Mouse (Mus musculus) megakaryocyte-erythroid progenitor cell, adult 5-6 weeks (primary cell): Measurements from ENCODE around the gene Sept7. TPM values are rescaled to one million over a fixed set of nuclear protein-coding genes. Genes with fewer than 3 reads are reported as not detected.
"Not testable (repeated sequence)": the region's sequence is repeated elsewhere in the genome, so short reads cannot be mapped to it uniquely, and the experiment has no call there.

ENCODE experiments used
- ATAC-seq: replicated peaks from 2 replicates; pipeline ENCODE4 v1.8.0; 2016; ENCODE audit warnings: mild to moderate bottlenecking, inconsistent platforms; ENCODE audit not compliant: severe bottlenecking, poor library complexity, low FRiP score, low TSS enrichment
- total RNA-seq, 2 experiments: library from RNA; stranded (forward) in 1 of 2; stranded (reverse) in 1 of 2; fragments of 200-1000, 215-1000 nt in 1 of 2; fragments of >200 nt in 1 of 2; fragmentation: Nextera tagmentation in 1 of 2; gene quantifications; 2 replicates each; pipeline ENCODE4 v1.2.3; 2014 to 2017

Gene Sept7
- total RNA-seq, 2 experiments from 2014 or later: 131 to 283 TPM

GRCm38 (mm10) chr9:25251611-25252282 lies 492 bp upstream of the Sept7 start:
- peak; percentile 69 for ATAC-seq

- peak; percentile 28 for ATAC-seq
These were observed 679 bp downstream of the Sept7 start for GRCm38 (mm10) chr9:25252759-25253477.

DNA sequence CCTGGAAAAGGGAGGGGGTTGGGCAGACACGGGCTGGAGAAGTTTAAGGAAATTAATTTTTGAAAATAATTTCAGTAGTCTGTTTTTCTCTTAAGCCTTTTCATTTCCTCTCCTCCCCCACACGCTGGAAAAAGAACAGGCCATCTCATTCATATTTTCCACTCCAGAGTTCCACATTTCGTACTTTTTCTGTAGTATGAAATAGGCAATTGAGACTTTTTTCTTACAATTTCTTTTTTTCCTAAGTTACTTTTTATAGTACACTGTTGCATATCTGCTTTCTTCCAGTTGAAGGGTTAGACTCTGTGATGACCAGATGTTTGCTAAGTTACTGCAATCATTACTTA lies 1.2 kb downstream of the Sept7 start:
- ATAC-seq: no peak

DNA sequence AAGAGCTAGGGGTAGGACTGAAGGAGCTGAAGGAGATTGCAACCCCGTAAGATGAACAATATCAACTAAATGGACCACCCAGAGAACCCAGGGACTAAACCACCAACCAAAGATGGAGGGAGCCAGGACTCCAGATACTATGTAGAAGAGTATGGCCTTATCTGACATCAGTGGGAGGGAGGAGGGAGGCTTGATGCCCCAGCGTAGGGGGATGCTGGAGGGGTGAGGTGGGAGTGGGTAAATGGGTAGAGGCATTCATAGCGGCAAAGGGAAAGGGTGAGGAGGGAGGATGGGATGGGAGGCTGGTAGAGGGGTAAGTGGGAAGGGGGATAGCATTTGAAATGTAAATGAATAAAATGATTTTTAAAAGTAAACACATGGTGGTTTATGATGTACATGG lies 8.2 kb downstream of the Sept7 start:
- no peak for ATAC-seq

DNA sequence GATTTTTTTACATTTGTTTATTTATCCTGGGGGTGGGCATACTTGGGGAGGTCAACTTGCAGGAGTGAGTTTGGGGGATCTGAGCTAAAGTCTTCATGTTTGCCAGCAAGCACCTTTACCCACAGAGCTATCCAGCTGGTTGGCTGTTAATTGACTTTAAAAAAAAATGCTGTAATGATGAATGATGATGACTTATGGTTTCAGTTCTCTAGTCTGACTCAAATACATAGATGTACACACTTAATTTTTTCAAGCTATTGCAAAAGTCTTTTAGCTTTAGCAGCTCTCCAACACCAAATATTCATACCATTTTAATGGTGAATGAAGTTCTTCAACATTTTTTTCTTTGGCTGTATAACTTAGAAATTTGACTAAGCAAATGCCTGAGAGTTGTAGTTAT lies 8.7 kb downstream of the Sept7 start:
- no peak for ATAC-seq

GRCm38 (mm10) chr9:25262087-25262486 lies 9.8 kb downstream of the Sept7 start:
- ATAC-seq: no peak

DNA sequence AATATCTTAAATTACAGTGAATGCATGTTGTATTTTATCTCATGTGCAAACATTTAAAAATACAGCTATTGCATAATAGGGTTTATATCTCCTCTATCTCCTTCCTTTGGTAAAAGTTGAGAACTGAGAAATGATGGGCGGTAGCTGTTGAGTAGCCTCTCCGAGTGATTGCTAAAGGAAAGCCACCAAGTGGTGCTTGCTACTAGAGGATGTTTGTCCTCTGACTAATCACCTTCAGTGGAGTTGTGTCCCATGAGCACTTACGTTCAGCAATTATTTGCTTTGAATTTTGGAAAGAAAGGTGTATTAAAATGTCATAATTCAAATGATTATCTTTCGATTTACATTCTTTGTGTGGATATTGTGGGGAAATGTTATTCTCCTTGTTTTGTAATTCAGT lies 13.6 kb downstream of the Sept7 start:
- ATAC-seq: no peak

DNA sequence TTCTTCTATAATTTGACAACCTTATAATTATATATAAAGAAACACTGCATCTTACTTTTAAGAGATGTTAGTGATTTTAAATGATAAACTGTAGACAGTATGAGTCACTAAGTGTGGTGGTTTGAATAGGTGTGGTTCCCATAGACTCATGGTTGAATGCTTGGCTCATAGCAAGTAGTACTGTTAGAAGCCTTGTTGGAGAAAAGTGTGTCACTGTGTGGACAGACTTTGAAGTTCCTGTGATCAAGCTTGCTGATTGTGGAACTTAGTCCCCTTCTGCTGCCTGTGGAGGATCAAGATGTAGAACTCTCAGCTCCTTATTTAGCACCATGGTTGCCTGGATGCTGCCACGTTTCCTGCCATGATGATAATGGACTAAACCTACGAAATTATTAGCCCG lies 14.9 kb downstream of the Sept7 start:
- peak; percentile 65 for ATAC-seq

DNA sequence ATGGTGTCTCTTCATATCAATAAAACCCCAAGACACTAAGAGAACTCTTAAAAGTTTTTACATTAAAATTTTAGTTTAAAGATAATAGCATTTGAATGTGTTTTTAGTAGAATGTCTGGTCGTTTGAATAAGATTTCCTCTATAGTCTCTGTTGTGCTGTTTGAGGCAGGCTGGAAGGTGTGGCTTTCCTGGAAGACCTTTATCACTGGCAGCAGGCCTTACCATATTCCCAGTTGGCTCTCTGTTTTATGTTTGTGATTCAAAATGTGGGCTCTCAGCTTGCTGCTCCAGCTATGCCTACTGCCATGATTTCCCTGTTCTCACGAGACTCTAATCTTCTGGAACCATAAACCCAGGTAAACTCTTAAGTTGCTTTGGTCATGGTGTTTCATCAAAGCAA lies 15.3 kb downstream of the Sept7 start:
- ATAC-seq: peak; percentile 52; the same call in 1 of the 2 replicates

DNA sequence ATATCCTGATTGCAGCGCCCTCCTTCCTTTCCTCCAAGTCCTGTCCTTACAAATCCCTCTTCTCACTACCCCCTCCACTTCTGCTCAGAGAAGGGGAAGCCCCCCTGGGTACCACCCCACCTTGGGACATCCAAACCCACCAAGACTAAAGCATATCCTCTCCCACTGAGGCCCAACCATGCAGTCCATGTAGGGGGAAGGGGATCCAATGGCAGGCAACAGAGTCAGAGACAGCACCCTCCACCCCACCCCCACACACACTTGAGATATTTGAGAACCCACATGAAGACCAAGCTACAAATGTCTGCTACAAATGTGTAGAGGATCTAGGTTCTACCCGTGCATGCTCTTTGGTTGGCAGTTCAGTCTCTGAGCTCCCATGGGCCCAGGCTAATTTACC lies 19.7 kb downstream of the Sept7 start:
- no peak for ATAC-seq

GRCm38 (mm10) chr9:25289796-25290195 lies 37.6 kb downstream of the Sept7 start:
- ATAC-seq: no peak

GRCm38 (mm10) chr9:25309505-25310182 lies 57.4 kb downstream of the Sept7 start:
- ATAC-seq: peak; percentile 95

DNA sequence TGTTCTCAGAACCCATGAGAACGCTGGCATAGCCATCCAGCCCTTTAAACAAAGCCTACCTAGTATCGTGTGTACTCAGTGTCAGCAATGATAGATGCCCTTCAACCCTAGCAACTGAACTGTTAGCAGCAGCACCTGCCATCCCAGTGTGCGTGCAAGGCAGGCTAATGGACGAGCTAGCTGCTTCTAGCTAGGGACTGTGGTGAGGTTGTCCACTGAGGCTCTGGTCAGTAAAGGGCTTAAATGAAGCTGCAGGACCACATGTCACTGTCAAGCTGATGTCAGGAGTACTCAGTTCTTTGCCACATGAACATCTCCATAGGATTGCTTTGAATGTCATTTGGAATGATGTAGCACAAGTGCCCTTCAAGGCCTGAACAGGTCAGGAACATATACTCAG lies 62.1 kb downstream of the Sept7 start:
- ATAC-seq: no peak

DNA sequence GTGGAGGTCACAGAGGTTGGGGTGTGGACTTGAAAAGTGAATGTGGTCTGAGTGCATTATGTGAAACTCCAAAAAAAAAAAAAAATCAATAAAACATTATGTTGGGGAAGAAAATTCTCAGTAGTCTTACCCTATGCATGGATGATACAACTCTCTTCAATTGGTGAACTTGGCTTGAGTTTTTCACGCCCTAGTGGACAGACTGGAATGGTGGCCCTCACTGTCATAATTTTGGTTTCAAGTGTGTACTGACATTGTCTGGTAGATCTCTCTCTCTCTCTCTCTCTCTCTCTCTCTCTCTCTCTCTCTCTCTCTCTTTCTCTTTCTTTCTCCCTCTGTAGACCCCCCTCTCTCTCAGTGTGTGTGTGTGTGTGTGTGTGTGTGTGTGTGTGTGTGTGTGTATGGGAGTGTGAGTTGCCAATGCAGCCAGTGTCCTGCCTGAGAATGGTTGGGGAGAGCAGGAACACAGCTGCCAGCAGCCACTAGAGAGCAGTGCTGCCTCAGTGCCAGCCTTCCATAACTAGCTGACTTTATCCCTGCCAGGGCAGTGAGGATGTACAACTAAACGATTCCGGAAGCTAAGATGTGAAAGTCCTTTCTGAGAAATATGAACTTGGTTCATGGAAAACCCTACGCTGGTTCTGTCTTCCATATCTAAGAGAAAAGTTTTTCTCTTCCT lies 65.7 kb downstream of the Sept7 start:
- peak; percentile 83 for ATAC-seq

DNA sequence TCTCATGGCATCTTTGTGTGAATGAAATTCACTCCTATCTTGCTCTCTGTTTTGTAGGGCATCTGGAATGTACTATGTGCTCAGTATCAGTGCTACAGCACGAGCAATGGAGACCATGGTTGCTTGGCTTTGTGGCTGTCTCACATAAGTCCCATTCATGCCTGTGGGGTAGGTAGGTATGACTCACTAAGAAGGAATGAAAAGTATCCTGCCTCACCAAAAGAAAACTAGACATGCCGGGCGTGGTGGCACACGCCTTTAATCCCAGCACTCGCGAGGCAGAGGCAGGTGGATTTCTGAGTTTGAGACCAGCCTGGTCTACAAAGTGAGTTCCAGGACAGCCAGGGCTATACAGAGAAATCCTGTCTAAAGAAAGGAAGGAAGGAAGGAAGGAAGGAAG lies 67.4 kb downstream of the Sept7 start:
- not testable (repeated sequence) for ATAC-seq

DNA sequence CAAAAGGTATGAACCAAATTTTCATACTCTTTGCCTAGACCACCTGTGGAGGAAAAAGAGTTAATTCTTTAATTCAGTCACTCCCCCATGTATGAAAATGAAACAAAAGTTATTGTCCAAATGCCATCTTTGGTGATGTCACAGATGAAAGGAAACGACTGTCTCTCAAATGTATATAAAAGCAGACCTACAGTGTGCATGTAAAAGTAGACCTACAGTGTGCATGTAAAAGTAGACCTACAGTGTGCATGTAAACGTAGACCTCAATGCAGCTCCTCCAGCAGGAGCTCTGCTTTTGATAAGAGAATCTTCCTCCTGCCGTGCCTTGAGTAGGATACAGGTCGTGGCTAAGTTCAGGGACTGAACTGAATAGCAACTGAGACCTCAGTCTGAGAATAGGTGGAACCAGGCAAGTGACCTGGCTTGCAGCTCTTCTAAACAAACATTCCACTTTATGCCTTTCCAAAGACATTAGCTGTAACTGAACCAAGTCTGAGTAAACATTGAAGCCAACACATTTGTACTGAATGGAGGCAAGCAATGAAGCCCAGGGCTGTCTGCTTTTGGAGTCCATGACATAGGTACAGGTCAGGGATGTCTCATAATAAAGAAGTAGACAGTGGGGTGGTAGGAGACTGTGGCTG lies 75.6 kb downstream of the Sept7 start:
- no peak for ATAC-seq

GRCm38 (mm10) chr9:25328946-25329723 lies 76.9 kb downstream of the Sept7 start:
- no peak for ATAC-seq

DNA sequence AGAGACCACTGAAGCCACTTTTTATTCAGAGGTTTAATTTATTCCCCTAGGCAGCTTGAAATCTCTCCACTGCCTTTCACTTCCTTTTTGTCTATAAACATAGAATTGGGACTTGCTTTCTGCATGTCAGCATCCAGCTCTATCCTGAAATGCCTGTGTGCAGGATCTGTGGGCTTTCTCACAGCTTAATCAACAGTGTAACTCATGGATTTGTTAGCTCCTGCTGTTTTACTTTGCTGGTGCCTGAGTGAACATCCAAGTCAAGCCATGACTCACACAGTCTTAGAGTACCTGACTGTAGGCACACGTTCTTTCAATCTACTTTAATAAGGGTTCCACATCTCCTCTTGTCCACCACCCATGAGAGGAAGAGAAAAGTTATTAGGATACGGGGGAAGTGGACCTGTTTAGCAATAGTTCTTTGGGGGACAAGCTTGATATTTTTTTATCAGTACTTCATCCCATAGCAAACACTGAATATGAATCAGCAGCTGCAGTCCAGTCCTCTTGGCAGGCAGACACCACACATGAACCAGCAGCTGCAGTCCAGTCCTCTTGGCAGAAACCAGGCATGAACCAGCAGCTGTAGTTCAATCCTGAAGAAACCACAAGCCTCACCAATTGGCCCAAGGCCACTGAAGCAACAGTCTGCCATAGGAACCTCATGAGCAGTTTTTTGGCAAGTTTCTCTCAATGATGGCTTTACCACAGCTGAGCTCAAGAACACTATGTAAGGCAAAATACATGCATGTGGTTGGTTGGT lies 85.4 kb downstream of the Sept7 start:
- ATAC-seq: no peak
